Mouse (Mus musculus): ENCODE measurements at regions not wholly inside any gene's neighbourhood (a gene's known extent, or its start where the extent isn't known, plus 50 kb on each side); places are given as distances from the start of the nearest gene placed in this dataset.

DNA sequence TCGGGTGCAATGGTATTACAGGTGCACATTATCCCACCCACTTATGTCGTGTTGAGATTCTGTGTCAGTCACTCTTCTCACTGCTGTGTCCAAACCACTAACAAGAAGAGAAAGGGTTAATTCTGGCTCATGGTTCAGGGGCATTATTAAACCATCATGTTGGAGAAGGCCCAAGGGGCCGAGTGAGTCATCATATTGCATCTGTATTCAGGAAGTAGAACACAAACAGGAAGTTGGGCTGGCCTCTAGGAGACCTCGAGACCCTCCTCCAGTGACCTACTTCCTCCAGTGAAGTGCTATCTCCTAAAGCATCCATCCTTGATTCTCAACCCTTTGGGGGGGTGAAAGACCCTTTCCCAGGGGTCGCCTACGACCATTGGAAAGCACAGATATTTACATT, 154.8 kb upstream of the Mki67 start:
- no peak for DNase-seq (ENCODE audit: low spot score)
- intact Hi-C loops (cut with DNase I): no loop called here

DNA sequence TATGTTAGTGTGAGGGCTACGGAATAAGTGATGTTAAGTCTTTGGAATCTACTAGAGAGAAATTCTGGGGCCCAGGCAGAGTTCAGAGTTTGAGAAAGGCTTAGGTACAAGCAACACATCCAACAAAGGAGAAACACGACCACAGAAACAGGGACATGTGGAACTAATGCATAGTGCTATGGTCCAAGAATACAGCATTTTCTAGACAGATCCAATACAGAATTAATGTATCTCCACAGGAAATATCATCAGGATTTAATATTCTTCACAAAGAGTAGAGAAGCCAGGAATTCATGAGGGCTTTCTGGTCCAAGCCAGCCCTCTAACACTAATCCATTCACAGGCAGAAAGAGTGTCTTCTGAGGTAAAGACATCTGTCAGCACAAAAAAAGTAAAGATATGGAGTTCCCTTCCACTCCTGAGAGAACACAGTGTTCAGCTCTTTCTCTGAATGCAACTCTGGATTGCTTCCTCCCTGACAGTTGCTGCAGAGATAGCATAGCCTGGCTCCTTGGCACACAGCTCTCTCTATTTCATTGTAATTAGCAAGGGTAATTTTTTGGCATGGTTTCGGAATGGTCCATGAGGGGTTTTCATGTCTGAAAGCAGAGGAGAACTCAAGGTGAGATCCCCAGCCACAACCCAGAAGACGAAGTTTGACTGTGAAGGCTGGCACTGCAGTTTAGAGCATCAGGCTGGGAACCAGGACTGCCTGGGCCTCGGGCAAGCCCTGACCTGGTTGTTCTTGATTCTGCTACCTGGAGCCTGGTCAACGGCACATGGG, 161.1 kb upstream of the Mki67 start:
- no peak for DNase-seq (ENCODE audit: low spot score)
- intact Hi-C loops (cut with DNase I): no loop called here

DNA sequence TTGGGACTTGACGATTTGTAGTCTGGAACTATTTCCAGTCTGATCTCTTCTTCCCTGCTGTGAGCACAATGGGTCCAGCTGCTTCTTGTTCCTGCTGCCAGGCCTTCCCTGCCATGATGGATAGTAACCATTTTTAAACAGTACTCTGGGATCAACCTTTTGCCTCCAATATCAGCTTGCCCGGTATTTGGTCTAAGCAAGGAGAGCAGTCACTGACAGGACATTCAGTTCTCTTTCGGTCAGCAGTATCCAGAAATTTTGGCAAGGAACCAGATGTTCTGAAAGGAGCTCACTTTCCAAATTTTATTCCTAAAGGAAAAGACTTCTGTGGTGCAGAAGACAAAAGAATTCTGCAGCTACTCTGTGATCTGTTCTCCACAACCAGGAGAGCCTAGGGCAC, 162.6 kb upstream of the Mki67 start:
- intact Hi-C loops (cut with DNase I): no loop called here
- DNase-seq (ENCODE audit: low spot score): no peak

DNA sequence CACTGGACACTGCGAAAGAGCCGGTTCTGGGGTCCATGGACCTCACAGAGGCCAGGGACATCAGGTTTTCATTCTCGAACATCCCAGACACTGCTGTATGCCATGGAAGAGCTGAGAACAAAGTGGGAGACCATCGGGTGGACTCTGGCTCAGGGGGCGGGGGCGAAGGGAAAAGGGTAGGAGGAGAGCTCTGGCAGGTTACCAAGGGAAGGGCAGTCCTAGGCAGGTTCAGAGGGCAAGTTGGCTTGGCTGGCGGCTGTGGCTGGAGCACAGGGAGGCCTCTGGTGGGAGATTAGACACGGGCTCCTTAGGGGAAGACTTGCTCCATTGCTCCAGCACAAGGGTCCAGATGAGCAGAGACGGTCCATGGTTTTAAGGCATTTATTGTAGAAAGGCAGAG, 164.3 kb upstream of the Mki67 start:
- intact Hi-C loops (cut with DNase I): no loop called here

DNA sequence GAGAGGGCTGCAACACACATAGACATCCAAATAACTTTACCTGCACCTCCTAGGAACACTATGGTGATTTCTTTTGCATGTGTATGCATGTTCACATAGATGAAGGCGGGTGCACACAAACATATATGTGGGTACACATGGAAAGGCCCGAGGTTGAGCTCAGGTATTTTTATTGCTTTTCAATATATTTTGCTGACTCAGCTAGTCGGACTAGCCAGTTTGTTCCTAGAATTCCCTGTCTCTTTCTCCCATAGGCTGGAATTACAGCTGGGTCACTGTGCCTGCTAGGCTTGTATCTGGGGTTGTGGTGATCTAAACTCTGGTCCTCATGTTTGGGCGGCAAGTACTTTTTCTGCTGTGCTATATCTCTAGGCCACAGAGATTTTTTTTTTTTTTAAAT, 166.1 kb upstream of the Mki67 start:
- intact Hi-C loops (cut with DNase I): no loop called here

More for the DNA sequence above, 164.3 kb upstream of the Mki67 start:
- no peak for DNase-seq (ENCODE audit: low spot score)

DNA sequence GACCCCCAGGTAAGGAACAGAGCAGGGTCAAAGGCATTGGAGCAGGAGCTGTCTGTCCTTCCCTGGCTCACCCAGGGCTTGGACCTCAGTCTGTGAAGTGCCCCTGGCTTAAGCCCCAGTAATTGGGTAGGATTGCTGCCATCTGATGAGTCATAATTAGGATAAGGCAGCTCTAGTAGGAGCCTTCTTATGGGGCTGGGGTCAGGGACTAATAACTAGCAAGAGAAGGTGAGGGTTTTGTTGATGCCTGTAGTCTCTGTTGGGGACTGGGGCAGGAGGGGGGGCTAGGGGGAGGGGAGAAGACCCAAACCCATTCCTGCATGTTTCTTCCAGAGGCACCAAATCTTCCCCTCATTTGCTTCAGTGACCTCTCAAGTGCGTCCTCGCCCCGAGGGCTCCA, 172.4 kb upstream of the Mki67 start:
- no peak for DNase-seq (ENCODE audit: low spot score)
- intact Hi-C loops (cut with DNase I): loop anchor here (5.0 kb wide), 1 partner anchor 64 kb away; no protein-coding TSS in a partner anchor

More for the DNA sequence above, 166.1 kb upstream of the Mki67 start:
- DNase-seq (ENCODE audit: low spot score): no peak

DNA sequence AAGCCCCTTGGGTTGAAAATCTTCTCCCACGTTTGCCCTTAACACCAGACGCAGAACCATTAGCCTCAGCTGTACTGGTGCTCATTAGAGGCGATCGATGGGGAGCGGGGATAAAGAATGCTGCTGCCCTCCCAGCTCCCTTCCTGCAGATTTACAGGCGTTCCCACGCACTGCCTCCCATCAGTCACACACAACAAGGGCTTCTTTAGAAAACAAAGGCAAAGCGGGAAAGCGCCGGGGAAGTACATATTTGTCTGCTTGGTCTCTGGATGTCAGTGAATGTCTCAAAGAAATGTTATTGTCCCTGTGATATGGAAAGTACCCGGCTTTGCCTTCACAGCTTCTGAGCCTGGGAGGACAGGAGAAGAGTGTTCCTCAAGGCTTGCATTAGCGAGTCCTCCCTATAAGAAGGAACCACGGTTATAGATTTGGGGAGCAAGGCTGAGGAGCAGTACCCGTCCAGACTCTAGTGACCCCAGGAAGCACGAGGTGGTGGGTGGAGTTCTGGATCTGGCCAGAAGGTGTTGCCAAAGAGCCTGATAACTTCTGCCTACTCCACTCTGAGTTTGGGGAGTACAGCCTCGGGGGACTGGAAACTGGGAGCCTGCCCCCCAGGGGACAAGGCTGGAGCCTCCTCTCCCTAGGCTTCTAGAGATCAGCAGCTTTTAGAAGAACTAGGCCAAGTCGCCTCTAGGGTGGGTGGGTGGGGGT, 173.0 kb upstream of the Mki67 start:
- intact Hi-C loops (cut with DNase I): loop anchor here (5.0 kb wide), 1 partner anchor 63 kb away; no protein-coding TSS in a partner anchor
- no peak for DNase-seq (ENCODE audit: low spot score)

DNA sequence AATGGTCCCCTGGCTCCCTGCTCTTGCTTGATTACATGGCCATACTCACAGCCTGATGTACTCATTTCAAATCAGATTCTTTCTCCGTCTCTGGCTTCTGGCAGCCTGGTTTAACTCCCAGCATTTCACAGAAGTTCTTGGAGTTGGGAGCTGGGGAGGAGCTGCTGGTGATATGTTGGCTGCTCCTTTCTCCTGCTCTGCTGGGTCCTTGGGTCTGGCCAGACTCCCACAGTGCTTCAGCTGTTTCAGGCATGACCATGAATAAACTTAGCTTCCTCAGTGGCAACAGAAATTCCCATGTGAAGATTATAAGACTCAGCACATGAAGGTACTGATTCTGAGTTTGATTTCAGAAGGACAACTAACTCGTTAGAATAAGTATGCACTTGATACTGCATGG, 182.7 kb upstream of the Mki67 start:
- intact Hi-C loops (cut with DNase I): no loop called here
- DNase-seq (ENCODE audit: low spot score): no peak

DNA sequence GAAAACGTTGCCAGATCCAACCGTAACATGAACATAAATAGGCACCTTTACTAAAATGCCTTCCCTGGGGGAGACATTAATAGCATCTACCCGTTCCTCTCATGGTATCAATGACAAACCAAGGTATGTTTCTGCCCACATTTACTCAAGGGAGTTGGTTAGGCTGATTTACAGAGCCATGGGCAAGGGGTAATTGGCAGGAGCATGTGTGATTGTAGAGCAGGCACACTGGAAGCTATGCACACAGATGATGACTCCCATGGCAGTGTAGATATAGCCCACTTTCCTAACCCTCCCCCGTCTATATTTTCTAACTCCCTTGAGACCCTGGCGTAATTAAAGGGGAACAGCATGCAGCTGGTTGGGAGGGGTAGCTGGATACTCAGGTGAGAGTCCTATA, 183.6 kb upstream of the Mki67 start:
- no peak for DNase-seq (ENCODE audit: low spot score)
- intact Hi-C loops (cut with DNase I): no loop called here

DNA sequence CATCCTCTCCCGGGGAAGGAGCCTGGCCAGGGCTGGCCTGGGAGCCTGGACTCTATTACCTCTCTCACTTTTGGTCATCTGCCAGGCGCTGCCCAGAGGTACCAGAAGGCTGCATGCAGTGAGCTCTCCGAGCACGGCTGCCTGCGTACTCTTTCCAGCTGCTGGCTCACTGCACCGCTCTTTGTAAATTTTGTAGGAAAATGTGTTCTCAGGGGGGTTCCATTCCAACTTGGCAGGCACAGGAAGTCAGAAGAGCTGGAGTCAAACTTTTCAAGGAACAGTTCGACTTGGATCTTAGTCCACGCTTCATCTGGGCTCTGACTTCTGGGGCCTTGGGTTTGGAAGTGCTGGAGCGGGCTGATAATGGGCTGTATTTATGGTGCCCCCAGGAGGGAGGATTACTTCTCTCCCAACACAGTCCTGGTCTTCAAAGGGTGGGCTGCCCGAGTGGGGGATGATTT, 184.7 kb upstream of the Mki67 start:
- intact Hi-C loops (cut with DNase I): no loop called here
- peak; percentile 34 for DNase-seq (ENCODE audit: low spot score)

DNA sequence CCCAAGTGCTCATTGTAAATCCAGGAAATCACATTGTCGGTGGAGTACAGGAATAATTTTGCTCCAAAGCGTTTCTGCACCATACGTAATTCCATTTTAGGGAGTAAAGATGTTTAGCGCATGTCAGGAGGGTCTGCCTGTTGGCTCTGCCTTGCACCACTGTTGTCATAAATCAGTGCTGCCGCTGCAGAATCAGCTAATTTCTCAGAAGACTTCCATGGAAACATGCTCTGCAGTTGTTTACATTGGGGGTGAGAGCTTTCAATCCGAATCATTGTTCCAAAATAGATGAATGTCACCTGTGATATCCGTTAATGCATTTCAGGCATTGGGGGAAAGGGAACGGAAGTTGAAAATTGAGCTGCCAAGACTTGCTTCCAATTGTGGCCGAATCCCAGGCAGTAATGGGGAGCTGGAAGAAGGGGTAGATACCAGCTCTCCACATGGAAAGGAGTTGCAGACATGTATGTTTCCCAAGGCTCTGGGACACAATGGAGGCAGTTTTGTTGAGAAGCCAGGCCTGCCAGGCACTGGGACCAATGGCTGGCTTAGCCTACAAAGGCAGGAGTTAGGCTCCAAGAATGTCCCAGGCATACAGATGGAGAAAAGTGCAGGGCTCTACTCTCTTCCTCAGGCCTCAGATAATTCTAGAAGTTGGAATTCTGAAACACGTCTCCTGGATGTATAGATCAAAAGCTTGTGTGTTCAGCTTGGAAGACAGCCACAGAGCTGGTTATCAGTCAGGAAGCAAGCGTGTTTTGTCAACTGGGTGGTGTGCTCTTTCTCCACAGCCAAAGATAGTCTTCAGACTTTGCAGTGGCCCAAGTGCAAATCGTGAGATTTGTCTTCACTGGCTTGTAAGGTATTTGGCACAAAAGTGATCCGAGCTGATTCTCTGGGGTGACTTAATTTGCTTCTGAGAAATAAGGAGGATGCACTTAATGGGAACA, 186.2 kb upstream of the Mki67 start:
- no peak for DNase-seq (ENCODE audit: low spot score)
- intact Hi-C loops (cut with DNase I): no loop called here

DNA sequence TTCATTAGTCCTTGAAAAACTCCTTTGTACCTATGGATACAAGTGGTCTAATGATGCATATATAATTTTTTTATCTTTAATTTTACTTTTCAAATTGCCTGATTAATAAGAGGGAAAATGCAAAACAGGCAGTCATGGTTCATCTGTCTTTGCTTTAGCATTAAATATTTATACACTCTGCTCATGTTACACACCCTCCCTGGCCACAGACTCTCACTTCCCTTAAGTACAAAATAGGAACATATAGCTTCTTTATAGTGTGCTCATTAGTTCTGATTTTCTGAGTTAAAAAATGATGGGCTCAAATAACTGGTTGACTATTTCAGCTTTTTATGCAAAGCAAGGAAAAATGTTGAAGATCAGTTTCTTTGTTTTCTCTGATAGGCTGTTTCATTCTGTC, 195.2 kb upstream of the Mki67 start:
- no peak for DNase-seq (ENCODE audit: low spot score)
- intact Hi-C loops (cut with DNase I): no loop called here

DNA sequence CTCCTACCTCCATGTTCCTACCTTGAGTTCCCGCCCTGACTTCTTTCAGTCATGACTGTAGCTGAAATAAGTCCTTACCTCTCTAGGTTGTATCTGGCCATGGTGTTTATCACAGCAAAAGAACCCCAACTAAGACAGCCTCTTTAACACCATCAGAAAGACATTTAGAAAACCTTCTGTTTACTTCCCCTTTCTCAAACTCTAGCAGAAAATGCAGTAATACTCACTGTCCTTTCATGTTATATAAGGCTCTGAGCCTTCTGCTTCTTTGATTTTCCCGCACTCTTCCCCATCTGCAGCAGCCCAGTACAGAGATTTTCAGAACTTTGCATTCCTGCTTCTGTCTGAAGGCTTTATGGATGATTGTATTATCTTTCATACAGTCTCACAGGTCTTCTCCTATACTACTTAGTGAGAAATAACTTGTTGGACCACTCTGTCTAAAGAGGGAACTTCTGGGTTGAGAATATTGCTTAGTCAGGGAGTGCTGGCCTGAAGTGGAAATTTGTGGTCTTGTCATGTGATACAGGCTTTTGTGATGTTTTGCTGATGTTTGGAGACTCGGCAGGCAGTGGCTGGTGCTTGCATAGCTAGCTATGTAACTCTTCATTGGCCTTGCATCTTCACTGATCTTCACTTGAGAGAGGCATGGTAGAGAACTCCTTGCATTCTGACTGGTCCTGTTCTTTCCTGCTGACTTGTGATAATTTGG, 197.9 kb upstream of the Mki67 start:
- intact Hi-C loops (cut with DNase I): no loop called here
- DNase-seq (ENCODE audit: low spot score): no peak

DNA sequence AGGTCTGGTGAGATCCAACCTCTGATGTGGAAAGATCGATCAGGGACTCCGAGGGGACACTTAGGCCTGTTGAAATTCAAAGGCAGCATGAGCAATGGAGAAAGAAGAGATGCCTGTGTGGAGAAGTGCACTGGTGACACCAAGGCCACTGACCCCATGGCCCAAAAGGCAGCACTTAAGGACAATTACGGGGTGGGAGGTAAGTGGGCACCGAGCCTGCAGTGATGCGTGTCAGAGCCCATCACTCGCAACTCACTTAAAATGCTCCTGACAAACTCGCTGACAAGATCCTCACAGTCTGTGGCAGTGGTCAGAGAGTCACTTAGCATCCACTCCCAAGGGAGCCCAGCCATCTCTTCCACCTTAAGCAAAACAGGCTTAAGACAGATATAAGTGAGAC, 207.7 kb upstream of the Mki67 start:
- intact Hi-C loops (cut with DNase I): no loop called here

DNA sequence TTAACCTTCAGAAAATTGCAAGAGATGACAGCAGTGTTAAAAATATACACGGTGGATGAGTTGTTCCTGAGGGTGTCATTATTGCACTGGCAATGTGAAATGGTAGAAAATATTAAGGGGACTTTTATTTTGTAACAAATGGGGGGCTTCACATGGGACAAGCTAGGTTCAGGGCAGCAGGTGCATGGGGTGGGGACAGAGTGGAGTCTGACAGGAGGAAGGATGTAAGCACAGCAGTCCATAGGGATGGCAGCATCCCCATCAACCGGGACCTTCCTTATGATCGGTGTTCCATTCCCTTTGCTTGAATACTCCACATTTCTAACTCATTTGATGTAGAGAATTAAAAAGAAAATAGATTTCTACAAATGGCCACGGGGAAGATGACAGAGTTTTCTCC, 208.5 kb upstream of the Mki67 start:
- no peak for DNase-seq (ENCODE audit: low spot score)
- intact Hi-C loops (cut with DNase I): loop anchor here (5.0 kb wide), 1 partner anchor 63 kb away; no protein-coding TSS in a partner anchor

More for the DNA sequence above, 207.7 kb upstream of the Mki67 start:
- no peak for DNase-seq (ENCODE audit: low spot score)

DNA sequence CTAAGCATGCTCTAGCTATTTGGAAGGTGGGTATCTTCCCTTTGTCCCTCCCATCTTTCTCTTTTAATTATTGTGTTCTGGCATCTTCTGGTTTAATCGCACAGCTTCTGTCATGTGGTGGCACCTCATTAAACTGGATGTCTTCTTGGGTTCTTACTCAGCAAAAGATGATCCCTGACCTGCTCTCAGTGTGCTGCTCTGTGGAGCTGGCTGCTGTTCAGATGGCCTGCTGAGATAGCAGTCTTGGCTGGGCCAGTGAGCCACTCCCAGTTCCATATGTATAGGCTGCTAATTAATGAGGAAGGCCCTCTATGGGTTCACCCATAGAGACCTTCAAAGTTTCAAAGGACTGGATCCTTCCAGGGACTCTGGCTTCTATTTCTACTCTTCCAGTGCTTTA, 213.9 kb upstream of the Mki67 start:
- intact Hi-C loops (cut with DNase I): no loop called here
- DNase-seq (ENCODE audit: low spot score): no peak

DNA sequence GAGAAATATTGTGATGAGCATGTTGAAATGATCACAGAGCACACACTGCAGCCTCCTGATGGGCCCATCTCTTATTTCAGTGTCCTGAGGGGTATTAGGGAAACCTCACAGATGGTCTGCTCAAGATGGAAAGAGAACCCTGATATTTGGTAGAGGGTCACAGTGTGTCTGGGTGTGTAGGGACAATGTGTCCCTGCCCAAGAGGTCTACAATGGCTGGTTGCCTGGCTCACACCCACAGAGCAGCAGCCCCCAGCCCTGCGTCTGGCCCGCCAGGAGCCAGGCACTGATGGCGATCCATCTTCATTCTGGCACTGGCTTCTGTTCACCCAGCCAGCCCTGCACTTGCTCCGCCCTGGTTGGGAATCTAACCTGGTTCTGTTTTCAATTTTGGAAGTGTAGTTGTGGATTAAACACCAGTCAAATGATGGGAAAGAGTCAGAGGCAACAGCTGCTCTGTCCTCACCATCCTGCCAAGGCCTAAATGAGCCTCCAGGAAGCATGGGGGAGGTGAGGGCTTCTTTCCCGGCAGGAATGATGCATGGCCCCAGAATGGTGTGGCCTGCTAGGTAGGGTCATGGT, 216.5 kb upstream of the Mki67 start:
- intact Hi-C loops (cut with DNase I): no loop called here
- DNase-seq (ENCODE audit: low spot score): no peak

DNA sequence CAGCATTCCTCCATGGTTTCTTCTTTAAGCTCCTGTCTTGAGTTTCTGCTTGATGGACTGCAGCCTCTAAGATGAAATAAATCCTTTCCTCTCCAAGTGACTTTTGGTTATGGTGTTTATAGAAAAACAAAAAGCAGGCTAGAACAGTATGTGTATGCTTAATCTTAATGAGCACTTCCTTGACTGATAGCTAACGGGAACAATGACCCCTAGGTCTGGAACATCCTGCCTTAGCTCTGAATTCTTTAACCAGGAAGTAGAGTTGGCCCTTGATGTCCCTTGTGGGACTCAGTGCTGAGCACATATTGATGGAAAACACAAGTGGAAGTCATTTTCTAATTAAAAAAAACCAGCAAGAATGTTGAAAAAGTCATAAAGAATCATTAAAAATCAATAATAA, 219.0 kb upstream of the Mki67 start:
- DNase-seq (ENCODE audit: low spot score): no peak
- intact Hi-C loops (cut with DNase I): no loop called here

DNA sequence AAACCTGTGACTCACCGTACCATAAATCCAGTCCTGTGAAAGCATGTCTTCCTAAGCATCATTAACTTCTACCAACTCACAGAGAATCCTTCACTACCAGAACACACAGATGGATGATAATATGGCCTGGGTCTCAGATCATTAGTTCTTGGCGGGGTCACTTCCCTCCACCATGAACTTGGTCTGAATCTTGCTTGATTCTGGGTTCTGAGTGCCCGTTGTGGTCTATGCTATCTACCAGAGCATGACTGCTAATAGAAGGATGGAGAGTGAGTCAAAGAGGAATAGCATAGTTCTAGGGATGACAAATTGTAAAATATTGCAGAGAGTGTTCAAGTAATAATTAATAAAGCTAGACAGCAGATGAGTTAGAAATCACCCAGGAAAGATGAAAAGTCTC, 221.3 kb upstream of the Mki67 start:
- no peak for DNase-seq (ENCODE audit: low spot score)
- intact Hi-C loops (cut with DNase I): no loop called here
